Mouse (Mus musculus): ENCODE measurements around the gene Rnls.

- TF ChIP-seq CTCF (IDR thresholded peaks at IDR 0.05; ENCODE audit: borderline replicate concordance, insufficient read depth, low read length) (no peak), POLR2A (IDR thresholded peaks at IDR 0.05; ENCODE audit: low read depth, low read length) (no peak)
Measured at GRCm38 (mm10) chr19:33207991-33208390, 184.1 kb downstream of the Rnls start.

Measured in embryonic fibroblast, embryonic 13.5 days (primary cell).